Mouse (Mus musculus) MEL (cell line): Measurements from ENCODE around the gene Slc44a2.
A peak's percentile ranks its signal among the peaks of the same experiment; 100 is the strongest.

ENCODE experiments used
- CHD2 ChIP-seq: IDR thresholded peaks from 2 replicates; pipeline ENCODE4 v1.6.1; 2011; ENCODE audit warnings: low read length, improper control_type of control experiment
- CTCF ChIP-seq, 3 experiments: IDR thresholded peaks in 2 of 3; conservative IDR thresholded peaks in 1 of 3; 2 replicates each; pipeline ENCODE4 v1.5.1; 2011 to 2012; ENCODE audit warnings: low read length in 3 of 3, low read depth in 2 of 3, mild to moderate bottlenecking in 2 of 3, improper control_type of control experiment in 1 of 3, inconsistent platforms in 1 of 3, mixed read lengths in 1 of 3, moderate library complexity in 1 of 3; ENCODE audit not compliant: control insufficient read depth in 1 of 3, insufficient read depth in 1 of 3, poor library complexity in 1 of 3, severe bottlenecking in 1 of 3
- GATA1 ChIP-seq: IDR thresholded peaks from 2 replicates; pipeline ENCODE4 v1.6.1; 2011; ENCODE audit warnings: low read depth, low read length, improper control_type of control experiment
- HCFC1 ChIP-seq: IDR thresholded peaks from 2 replicates; pipeline ENCODE4 v1.6.1; 2012; ENCODE audit warnings: low read depth, mild to moderate bottlenecking, inconsistent platforms, low read length, improper control_type of control experiment, moderate library complexity
- KAT2A ChIP-seq: conservative IDR thresholded peaks from 2 replicates; pipeline ENCODE4 v1.6.1; 2012; ENCODE audit warnings: low read depth, low read length, improper control_type of control experiment, inconsistent platforms
- MAX ChIP-seq: IDR thresholded peaks from 2 replicates; pipeline ENCODE4 v1.6.1; 2011; ENCODE audit warnings: low read length, improper control_type of control experiment
- MEF2A ChIP-seq: IDR thresholded peaks from 2 replicates; pipeline ENCODE4 v1.6.1; 2014; ENCODE audit warnings: low read depth, mild to moderate bottlenecking, inconsistent platforms, low read length, improper control_type of control experiment; ENCODE audit not compliant: poor library complexity, insufficient replicate concordance, severe bottlenecking; ENCODE audit errors: extremely low read depth
- SMC3 ChIP-seq: IDR thresholded peaks from 2 replicates; pipeline ENCODE4 v1.6.1; 2011; ENCODE audit warnings: low read depth, low read length, improper control_type of control experiment
- TAL1 ChIP-seq: IDR thresholded peaks from 2 replicates; pipeline ENCODE4 v1.6.1; 2012; ENCODE audit warnings: mild to moderate bottlenecking, inconsistent platforms, low read length, moderate library complexity, mixed read lengths

DNA sequence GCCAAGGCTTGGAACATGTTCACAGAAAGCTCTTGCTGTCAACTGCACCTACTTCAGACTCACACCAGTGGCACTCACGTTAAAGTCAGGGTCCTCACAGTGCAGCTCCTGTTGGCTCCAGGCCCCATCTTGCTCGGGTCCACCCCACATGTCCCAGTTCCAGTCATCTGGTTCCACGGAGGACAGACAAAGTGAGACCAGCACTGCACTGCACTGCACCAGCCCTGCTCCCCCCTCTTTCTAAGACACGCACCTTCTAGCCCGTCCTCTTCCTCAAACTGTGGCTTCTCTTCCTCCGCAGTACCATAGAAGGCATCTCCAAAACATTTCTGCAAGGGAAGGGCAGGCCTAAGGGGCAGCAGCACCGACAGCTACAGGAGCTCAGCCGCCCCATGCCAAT lies 44.2 kb upstream of the Slc44a2 start:
- TF ChIP-seq KAT2A (no peak), MEF2A (no peak), TAL1 (no peak), HCFC1 (peak; percentile 25; the same call in 1 of the 2 replicates), GATA1 (no peak), CHD2 (no peak), MAX (no peak), CTCF (IDR thresholded peaks at IDR 0.05 in 2 of 3, conservative IDR thresholded peaks at IDR 0.05 in 1 of 3; ENCODE audit: control insufficient read depth in 1 of 3, insufficient read depth in 1 of 3, low read depth in 2 of 3, low read length in 3 of 3, poor library complexity in 1 of 3, severe bottlenecking in 1 of 3) (no peak), SMC3 (no peak)
